Mouse (Mus musculus): ENCODE measurements around the gene Ctf2. TPM values are rescaled to one million over a fixed set of nuclear protein-coding genes. Genes with fewer than 3 reads are reported as not detected.

Gene Ctf2
- total and polyA plus RNA-seq, 3 experiments, result 0.16 TPM; not detected in 2

DNA sequence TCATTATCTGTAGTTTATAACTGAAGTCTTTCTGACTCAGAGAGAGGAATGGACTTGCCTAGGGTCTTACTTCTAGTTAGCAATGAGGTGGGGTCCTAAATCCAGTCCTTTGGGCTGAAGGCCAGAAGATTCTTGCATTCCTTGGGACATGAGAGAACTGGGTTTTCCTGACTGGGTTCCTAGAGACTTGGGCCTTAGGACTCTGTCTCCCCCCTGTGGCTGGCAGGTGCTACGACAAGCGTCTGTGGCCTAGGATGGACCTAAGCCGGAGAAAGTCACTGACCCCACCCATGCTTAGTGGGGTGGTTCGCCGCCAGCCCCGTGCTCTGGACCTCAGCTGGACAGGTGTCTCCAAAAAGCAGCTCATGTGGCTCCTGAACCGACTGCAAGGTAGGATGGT lies 29.1 kb upstream of the Ctf2 start:
- ATAC-seq (ENCODE audit: extremely low read depth, insufficient number of reproducible peaks, low FRiP score, poor library complexity, severe bottlenecking), result no peak
- Histone ChIP-seq H3K36me3 (replicated peaks) (peaks cover 77% of the 10 kb centered on the region), H3K27me3 (ENCODE audit: insufficient read depth, low read length) (no peaks in the 10 kb centered on the region)

DNA sequence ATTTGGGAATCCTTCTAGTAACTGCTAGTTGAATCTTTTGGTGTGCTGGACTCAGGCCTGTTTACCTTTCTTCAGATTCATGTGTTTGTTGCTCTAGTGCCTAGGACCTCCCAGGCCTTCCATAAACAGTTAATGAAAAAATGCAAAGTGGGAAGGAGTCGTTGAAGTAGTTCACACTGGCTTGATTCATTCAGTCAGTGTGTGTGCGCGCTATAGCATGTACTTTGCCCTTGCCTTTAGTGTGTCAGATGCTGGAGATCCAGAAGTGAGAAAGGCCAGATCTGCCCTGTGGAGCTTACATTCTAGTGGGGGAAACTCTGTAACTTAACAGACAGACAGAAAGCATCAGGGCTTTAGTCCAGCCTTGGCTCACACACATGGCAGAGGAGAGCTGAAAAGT lies 28.5 kb upstream of the Ctf2 start:
- DNase-seq (ENCODE audit: low spot score) (no peak), ATAC-seq (ENCODE audit: extremely low read depth, insufficient number of reproducible peaks, low FRiP score, poor library complexity, severe bottlenecking) (no peak)
- Histone ChIP-seq H3K27me3 (ENCODE audit: insufficient read depth, low read length) (no peaks in the 10 kb centered on the region), H3K4me3 (ENCODE audit: low read depth, low read length) (no peak overlapping the region), H3K36me3 (replicated peaks) (peaks cover 77% of the 10 kb centered on the region), H3K9me3 (replicated peaks) (no peaks in the 10 kb centered on the region), H3K4me1 (ENCODE audit: insufficient read depth, low read depth, low read length) (peaks cover 16% of the 10 kb centered on the region)
- TF ChIP-seq POLR2AphosphoS5 (IDR thresholded peaks at IDR 0.05; ENCODE audit: insufficient replicate concordance, low read depth, low read length) (no peak), CTCF (IDR thresholded peaks at IDR 0.05; ENCODE audit: low read depth, low read length) (no peak), GATA1 (IDR thresholded peaks at IDR 0.05; ENCODE audit: borderline replicate concordance, low read length) (no peak), GATA2 (IDR thresholded peaks at IDR 0.05; ENCODE audit: borderline replicate concordance, low read depth, low read length) (no peak), TAL1 (conservative IDR thresholded peaks at IDR 0.05; ENCODE audit: low read depth, low read length) (no peak)

More for the DNA sequence above, 29.1 kb upstream of the Ctf2 start:
- Histone ChIP-seq H3K4me1 (ENCODE audit: insufficient read depth, low read depth, low read length) (peaks cover 20% of the 10 kb centered on the region), H3K9me3 (replicated peaks) (no peaks in the 10 kb centered on the region), H3K4me3 (ENCODE audit: low read depth, low read length) (no peak overlapping the region)
- no peak for TF ChIP-seq GATA2 (IDR thresholded peaks at IDR 0.05; ENCODE audit: borderline replicate concordance, low read depth, low read length)
- no peak for TF ChIP-seq TAL1 (conservative IDR thresholded peaks at IDR 0.05; ENCODE audit: low read depth, low read length)
- peak; percentile 95 for TF ChIP-seq CTCF (IDR thresholded peaks at IDR 0.05; ENCODE audit: low read depth, low read length)
- no peak for DNase-seq (ENCODE audit: low spot score)

DNA sequence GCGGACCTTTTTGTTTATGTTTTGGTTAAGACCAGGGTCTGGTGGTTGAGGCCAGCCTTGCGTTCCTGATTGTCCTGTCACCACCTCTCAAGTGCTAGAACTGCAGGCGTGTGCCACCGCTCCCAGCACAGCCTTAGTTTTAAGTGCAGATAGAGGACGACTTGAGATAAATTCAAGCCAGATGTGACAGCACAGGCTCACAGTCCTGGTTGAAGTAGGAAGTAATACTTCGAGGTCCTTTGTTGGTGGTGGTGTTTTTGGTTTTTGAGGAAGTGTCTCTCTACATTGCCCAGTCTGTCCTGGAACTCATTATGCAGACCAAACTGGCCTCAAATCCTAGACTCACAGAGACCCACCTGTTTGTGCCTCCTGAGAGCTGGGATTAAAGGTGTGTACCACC lies 27.8 kb upstream of the Ctf2 start:
- Histone ChIP-seq H3K4me1 (ENCODE audit: insufficient read depth, low read depth, low read length) (peaks cover 16% of the 10 kb centered on the region), H3K4me3 (ENCODE audit: low read depth, low read length) (no peak overlapping the region), H3K9me3 (replicated peaks) (no peaks in the 10 kb centered on the region), H3K27me3 (ENCODE audit: insufficient read depth, low read length) (no peaks in the 10 kb centered on the region), H3K36me3 (replicated peaks) (peaks cover 78% of the 10 kb centered on the region)
- no peak for DNase-seq (ENCODE audit: low spot score)
- ATAC-seq (ENCODE audit: extremely low read depth, insufficient number of reproducible peaks, low FRiP score, poor library complexity, severe bottlenecking), result no peak
- TF ChIP-seq CTCF (IDR thresholded peaks at IDR 0.05; ENCODE audit: low read depth, low read length), result no peak
- TF ChIP-seq POLR2AphosphoS5 (IDR thresholded peaks at IDR 0.05; ENCODE audit: insufficient replicate concordance, low read depth, low read length), result no peak
- no peak for TF ChIP-seq TAL1 (conservative IDR thresholded peaks at IDR 0.05; ENCODE audit: low read depth, low read length)
- TF ChIP-seq GATA2 (IDR thresholded peaks at IDR 0.05; ENCODE audit: borderline replicate concordance, low read depth, low read length), result no peak
- TF ChIP-seq GATA1 (IDR thresholded peaks at IDR 0.05; ENCODE audit: borderline replicate concordance, low read length), result no peak

DNA sequence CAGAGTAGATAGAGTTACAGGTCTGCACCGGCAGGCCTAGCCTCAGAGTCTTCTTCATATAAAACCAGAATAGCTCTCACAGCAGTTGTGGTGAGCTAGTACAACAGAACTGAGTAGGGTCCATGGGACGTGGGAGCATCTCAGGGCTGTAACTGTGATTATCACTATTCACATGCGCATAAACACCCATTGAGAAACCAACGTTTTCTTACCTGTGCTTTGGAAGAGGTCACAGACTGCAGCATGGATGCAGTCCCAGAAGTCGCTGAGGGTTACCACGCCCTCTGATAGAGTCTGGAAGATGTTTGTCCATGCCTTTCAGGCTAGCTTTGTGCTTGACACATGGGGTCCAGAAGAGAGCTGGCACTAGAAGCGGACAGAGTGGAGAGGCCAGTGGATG lies 21.8 kb upstream of the Ctf2 start:
- no peak for ATAC-seq (ENCODE audit: extremely low read depth, insufficient number of reproducible peaks, low FRiP score, poor library complexity, severe bottlenecking)
- peaks cover 94% of the 10 kb centered on the region for H3K36me3 ChIP-seq (replicated peaks)

DNA sequence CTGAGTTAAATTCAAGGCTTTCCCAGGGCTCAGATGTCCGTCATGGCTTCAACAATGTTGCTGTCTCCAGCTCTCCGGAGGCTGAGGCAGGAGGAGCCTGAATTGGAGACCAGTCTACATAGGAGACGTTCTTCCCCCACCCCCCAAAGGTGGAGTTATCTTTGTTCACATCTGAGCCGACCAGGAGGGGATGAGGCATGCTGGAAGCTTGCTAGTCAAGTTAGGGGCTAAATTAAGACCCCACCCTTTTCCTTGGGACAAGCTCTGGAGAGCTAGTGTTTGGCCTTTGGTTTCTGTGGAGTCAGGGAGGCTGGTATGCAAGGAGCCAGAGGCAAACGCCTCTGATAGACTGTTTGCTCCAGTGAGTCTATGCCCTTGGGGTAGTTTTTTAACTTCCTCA lies 21.2 kb upstream of the Ctf2 start:
- DNase-seq (ENCODE audit: low spot score) (no peak), ATAC-seq (ENCODE audit: extremely low read depth, insufficient number of reproducible peaks, low FRiP score, poor library complexity, severe bottlenecking) (no peak)
- no peaks in the 10 kb centered on the region for H3K9me3 ChIP-seq (replicated peaks)
- TF ChIP-seq GATA2 (IDR thresholded peaks at IDR 0.05; ENCODE audit: borderline replicate concordance, low read depth, low read length), result no peak
- no peak for TF ChIP-seq GATA1 (IDR thresholded peaks at IDR 0.05; ENCODE audit: borderline replicate concordance, low read length)
- TF ChIP-seq TAL1 (conservative IDR thresholded peaks at IDR 0.05; ENCODE audit: low read depth, low read length), result no peak
- TF ChIP-seq POLR2AphosphoS5 (IDR thresholded peaks at IDR 0.05; ENCODE audit: insufficient replicate concordance, low read depth, low read length), result no peak
- no peak for TF ChIP-seq CTCF (IDR thresholded peaks at IDR 0.05; ENCODE audit: low read depth, low read length)
- no peaks in the 10 kb centered on the region for H3K27me3 ChIP-seq (ENCODE audit: insufficient read depth, low read length)
- H3K36me3 ChIP-seq (replicated peaks), result peaks cover 96% of the 10 kb centered on the region
- no peak overlapping the region for H3K4me3 ChIP-seq (ENCODE audit: low read depth, low read length)
- H3K4me1 ChIP-seq (ENCODE audit: insufficient read depth, low read depth, low read length), result peaks cover 6% of the 10 kb centered on the region

More for the DNA sequence above, 21.8 kb upstream of the Ctf2 start:
- Histone ChIP-seq H3K27me3 (ENCODE audit: insufficient read depth, low read length) (no peaks in the 10 kb centered on the region), H3K4me1 (ENCODE audit: insufficient read depth, low read depth, low read length) (peaks cover 6% of the 10 kb centered on the region), H3K4me3 (ENCODE audit: low read depth, low read length) (no peak overlapping the region), H3K9me3 (replicated peaks) (no peaks in the 10 kb centered on the region)
- no peak for DNase-seq (ENCODE audit: low spot score)
- TF ChIP-seq GATA2 (IDR thresholded peaks at IDR 0.05; ENCODE audit: borderline replicate concordance, low read depth, low read length), result no peak
- no peak for TF ChIP-seq POLR2AphosphoS5 (IDR thresholded peaks at IDR 0.05; ENCODE audit: insufficient replicate concordance, low read depth, low read length)
- no peak for TF ChIP-seq CTCF (IDR thresholded peaks at IDR 0.05; ENCODE audit: low read depth, low read length)
- no peak for TF ChIP-seq TAL1 (conservative IDR thresholded peaks at IDR 0.05; ENCODE audit: low read depth, low read length)
- no peak for TF ChIP-seq GATA1 (IDR thresholded peaks at IDR 0.05; ENCODE audit: borderline replicate concordance, low read length)

DNA sequence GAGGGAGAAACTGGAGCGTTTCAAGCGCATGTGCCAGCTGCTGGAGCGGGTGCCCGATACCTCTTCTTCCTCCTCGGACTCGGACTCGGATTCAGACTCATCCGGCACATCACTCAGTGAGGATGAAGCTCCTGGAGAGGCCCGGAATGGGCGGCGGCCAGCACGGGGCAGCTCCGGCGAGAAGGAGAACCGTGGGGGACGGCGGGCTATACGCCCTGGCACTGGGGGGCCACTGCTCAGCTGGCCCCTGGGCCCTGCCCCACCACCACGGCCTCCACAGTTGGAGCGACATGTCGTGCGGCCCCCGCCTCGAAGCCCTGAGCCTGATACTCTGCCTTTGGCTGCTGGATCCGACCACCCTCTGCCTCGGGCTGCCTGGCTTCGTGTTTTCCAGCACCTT lies 20.1 kb upstream of the Ctf2 start:
- Histone ChIP-seq H3K4me1 (ENCODE audit: insufficient read depth, low read depth, low read length) (peaks cover 14% of the 10 kb centered on the region), H3K36me3 (replicated peaks) (peaks cover 92% of the 10 kb centered on the region), H3K9me3 (replicated peaks) (no peaks in the 10 kb centered on the region), H3K4me3 (ENCODE audit: low read depth, low read length) (no peak overlapping the region), H3K27me3 (ENCODE audit: insufficient read depth, low read length) (no peaks in the 10 kb centered on the region)
- DNase-seq (ENCODE audit: low spot score) (no peak), ATAC-seq (ENCODE audit: extremely low read depth, insufficient number of reproducible peaks, low FRiP score, poor library complexity, severe bottlenecking) (no peak)
- TF ChIP-seq GATA2 (IDR thresholded peaks at IDR 0.05; ENCODE audit: borderline replicate concordance, low read depth, low read length), result no peak
- no peak for TF ChIP-seq GATA1 (IDR thresholded peaks at IDR 0.05; ENCODE audit: borderline replicate concordance, low read length)
- no peak for TF ChIP-seq CTCF (IDR thresholded peaks at IDR 0.05; ENCODE audit: low read depth, low read length)
- TF ChIP-seq POLR2AphosphoS5 (IDR thresholded peaks at IDR 0.05; ENCODE audit: insufficient replicate concordance, low read depth, low read length), result no peak
- no peak for TF ChIP-seq TAL1 (conservative IDR thresholded peaks at IDR 0.05; ENCODE audit: low read depth, low read length)

Measured in G1E (cell line).